Mouse (Mus musculus) kidney, adult 8-10 months (tissue): ENCODE data around the gene Vwa8.

Source experiments
- DNase-seq, 2 experiments: peaks; one replicate each; pipeline ENCODE4 v3.0.0; 2022

The Vwa8 gene

DNA sequence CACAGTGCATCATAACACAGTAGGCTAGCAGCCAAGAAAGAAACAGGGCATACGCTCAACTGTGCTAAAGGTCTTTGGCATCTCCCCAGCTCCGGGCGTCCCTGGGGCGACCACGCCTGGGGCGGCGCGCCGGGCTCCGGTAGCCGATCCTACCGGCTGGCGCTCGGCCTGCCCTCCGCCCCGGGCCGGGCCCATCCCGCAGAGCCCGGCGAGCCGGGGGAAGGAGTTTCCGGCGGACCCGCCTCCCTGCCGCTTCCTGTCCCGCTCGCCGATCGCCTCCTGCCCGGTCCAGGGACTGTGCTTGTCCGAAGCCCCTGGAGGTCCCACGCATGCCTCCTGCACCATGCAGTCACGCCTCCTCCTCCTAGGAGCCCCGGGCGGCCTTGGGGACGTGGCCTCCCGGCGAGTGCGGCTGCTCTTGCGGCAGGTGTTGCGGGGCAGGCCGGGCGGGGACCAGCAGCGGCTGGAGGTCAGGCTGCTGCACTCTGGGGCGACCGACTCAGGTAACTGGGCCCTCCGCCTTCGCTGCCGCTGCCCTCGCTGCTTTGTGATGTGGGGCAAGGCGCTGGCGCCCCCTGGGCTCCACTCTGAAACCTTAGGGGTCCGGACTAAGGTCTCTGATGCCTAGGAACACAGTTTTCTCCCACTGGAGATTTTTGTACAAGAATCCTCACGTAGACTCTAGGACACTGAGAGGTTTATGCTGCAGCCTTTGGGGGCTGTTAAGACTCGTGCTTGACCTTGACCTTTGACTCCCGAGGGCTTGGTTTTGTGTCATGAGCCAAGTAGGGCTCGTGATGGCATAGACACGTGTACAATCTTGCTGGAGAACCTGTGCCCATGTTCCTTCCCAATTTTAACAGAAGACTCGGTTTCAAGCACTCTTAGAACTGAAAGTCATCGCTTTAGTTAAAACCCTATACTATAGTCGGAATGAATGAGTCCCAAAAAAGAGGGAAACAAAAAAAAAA is at the start of gene Vwa8:
Gene Vwa8, plus strand, starts transcription at position 112 of the 971 bp plus-strand sequence.
- peak; percentile 93 to 94 for DNase-seq

GRCm38 (mm10) chr14:78802378-78802777 is 46.5 kb upstream of the Vwa8 start:
- DNase-seq: no peak

GRCm38 (mm10) chr14:78803924-78804323 is 44.9 kb upstream of the Vwa8 start:
- DNase-seq: no peak

DNA sequence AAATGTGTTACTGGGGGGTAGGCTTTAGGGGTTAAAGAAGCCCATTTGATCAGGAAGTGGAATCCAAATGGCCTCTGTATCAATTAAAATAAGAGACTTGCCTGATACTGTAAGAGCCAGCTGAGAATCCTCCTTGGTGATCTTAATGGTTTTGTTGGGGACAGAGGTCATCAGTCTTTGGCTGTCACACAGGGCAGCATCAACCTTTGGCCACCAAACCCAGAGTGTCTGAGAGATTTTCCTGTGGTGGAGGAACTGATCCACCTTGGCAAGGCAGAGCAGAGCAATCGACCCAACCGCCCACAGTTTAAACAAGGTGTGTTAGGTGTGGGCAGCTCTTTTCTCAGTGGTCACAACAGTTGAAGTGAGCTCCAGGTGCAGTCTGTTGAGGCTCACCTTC is 36.0 kb upstream of the Vwa8 start:
- DNase-seq: peak in 1 of 2 experiments; percentile 13

DNA sequence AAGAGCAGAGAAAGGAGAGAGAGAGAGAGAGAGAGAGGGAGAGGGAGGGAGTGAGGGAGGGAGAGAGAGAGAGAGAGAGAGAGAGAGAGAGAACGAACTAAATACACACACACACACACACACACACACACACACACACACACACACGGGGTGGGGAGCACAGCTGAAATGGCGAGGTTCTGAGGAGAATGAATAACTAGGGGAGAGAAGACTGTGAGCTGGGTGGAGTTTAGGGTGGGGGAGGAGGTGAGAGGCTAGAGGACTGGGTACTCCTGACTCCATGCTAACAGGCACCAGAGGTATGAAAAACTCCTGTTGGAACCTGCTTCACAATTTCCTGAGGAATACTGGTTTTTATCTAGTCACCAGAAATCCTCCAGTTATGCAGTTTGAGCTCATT is 32.4 kb upstream of the Vwa8 start:
- peak; percentile 30 to 54 for DNase-seq

- peak; percentile 28 to 34 for DNase-seq
Measured at GRCm38 (mm10) chr14:78817651-78818050, 31.2 kb upstream of the Vwa8 start.

DNA sequence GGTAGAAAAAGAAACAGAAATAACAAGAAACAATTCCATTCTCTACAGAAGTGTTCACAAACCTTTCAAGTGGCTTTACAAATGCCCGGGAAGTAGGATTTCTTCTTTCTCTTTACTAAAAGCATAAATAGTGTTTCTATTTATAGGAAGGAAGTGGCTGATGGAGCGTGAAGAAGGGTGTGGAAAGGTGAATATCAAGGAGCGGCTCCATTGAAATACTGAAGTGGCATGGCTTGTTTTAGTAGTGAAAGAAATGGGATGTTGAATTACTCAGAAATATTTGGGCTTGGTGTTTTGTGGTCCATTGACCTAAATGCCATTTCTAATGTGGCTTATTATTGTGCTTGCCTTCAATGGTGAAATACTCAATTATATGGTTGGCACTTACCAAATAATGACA is 30.4 kb upstream of the Vwa8 start:
- no peak for DNase-seq

GRCm38 (mm10) chr14:78824013-78824412 is 24.8 kb upstream of the Vwa8 start:
- DNase-seq: no peak

DNA sequence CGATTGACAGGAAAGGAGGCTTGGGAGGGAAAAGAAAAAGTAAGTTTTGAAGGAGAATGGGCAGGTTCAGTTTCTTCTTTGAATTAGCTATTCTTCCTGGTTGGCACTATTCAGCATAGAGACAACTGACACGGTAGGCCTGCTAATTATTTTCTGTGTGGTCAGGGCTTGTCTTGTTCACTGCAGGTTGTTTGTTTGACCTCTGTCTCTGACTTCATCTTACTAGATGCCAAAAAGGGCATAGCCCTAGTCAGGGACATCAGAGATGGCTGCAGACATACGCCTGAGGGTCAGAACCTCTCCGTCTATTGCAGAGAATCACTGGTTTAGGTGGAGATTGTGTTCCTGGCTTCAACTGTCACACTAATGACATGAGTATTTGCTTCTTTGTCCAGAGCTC is 24.3 kb upstream of the Vwa8 start:
- no peak for DNase-seq

GRCm38 (mm10) chr14:78831158-78831557 is 17.7 kb upstream of the Vwa8 start:
- DNase-seq: no peak

DNA sequence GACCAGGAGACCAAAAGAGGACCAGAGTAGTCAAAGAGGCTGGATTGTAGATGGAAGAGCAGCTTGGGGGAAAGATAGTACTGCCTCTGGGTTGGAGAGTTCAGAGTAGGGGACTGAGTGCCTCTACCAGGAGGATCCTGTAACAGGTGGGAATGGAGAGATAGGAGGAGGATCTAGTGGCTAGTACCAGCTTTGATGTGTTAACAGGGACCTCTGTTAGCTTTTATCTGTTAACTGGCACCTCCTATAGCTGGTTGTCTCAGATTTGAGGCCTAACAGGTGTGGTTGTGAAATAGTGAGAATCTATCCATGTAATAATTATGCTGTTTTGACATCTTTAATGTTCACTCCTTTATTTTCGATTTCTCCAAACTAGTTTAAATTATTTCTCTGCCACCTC is 904 bp upstream of the Vwa8 start:
- DNase-seq: no peak

- peak in 1 of 2 experiments; percentile 46 for DNase-seq
Measured at GRCm38 (mm10) chr14:78848477-78848876, 375 bp upstream of the Vwa8 start.

- no peak for DNase-seq
Measured at GRCm38 (mm10) chr14:78849961-78850578, 1.2 kb downstream of the Vwa8 start.

DNA sequence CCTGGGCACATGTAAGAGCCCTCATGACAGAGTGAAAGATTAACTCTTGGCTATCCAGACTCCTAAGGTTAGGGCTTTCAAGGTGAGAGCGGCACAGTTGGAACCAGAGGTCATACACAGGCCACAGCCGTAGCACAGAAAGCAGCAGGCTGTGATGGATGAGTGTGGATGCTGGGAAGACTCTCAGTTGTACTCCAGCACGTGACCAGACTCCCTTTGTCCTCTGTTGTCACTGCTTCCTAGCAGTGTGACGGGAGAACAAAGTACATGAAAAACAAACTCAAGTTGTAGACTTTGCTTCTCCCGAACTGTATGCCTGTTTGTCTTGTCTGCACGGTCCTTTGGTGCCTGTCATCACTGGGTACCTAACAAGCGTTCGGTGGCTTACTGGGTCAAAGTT is 1.8 kb downstream of the Vwa8 start:
- DNase-seq: peak; percentile 75 to 84

DNA sequence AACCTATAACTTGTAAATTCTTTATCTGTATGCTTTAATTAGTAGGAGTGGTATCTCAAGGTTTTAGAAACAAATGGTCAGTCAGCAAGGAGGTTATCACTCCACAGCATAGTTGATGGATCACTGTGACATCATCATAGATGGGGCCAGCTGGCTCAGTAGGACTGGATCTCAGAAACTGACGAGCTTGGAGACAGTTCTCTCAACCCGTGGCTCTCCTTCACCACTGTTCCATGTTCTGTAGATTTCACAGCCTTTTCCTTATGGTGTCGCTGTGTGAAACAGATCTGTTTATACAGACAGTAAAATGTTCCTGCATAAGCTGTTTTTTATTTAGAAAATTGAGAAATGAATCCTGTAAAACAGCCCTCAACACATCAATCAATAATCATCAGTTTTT is 2.5 kb downstream of the Vwa8 start:
- DNase-seq: no peak

GRCm38 (mm10) chr14:78852401-78853246 is 3.8 kb downstream of the Vwa8 start:
- peak; percentile 55 to 86 for DNase-seq

DNA sequence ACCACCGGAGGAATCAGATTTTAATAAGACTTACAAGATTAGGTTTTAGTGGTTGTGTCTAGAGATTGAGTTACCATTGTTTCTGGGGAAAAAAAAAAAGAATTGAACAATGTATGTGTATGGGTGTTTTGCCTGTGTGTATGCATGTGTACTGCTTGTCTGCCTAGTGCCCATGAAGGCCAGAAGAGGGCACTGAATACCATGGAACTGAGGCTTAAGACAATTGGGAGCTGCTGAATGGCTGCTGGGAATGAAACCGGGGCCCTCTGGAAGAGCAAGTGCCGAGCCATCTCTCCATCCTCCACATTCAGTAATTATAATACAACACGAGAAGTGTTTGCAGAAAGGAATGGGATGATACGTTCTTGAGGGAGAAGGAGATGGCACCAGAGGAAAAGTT is 12.3 kb downstream of the Vwa8 start:
- DNase-seq: no peak

DNA sequence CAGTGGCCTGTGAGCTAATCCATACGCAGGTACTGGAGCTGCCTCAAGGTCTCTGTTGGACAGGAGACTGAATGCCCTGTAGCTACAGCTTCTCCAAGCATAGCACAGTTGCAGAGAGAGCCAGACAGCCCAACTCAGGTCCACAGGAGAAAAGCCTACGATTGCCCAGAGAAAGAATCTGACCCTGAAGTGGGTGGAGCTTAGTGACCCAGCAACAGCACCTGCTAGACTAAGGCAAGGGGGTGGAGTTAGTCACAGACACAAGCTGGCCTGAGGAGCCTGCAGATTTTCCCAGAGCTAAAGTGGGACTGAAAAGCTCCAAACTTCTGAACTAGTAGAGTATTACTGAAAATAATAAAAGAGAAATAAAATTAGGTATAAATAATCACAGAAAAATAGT is 21.2 kb downstream of the Vwa8 start:
- no peak for DNase-seq

DNA sequence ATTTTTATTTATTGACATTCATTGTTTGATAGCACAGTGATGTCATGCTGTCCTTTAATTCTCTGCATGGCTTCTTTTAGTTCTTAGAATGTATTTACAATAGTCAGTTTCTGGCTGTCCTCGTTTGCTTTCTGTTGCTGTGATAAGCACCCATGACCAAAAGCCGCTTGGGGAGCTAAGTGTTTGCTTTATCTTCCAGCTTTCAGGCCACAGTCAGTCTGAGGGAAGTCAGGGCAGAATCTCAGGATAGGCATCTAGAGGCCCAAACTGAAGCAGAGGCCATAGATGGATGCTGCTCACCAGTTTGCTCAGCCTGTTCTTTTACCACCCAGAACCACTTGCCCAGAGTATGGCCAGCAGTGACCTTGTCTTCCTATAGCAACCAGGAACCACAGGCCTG is 28.3 kb downstream of the Vwa8 start:
- no peak for DNase-seq

DNA sequence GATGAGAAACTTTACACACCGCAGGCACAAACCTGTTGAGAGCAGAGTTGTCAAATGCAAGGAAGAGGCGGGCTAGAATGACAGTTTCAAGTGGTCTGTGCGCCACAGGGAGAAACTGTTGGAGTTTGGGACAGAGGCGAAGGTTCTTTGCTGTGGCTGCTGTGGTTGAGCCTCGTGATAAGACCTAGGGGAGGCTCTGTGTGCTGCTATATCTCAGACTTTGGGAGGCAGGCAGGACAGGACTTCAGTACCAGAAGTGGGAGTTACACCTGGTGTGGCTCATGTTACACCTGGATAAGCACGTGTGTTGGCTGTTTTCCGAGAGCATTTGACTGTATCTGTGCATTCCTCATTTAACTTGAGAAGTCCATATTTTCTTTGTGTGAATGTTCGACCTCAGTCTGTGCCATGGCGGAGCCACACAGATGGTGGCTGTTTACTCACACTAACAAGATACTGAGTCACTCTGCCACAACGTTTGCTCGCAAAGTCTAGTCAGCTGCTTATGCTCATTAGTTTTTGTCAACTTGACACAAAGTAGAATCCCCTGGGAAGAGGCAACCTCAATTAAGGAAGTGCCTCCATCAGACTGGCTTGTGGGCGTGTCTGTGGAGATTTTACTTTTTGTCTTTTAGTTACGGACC is 29.7 kb downstream of the Vwa8 start:
- no peak for DNase-seq

DNA sequence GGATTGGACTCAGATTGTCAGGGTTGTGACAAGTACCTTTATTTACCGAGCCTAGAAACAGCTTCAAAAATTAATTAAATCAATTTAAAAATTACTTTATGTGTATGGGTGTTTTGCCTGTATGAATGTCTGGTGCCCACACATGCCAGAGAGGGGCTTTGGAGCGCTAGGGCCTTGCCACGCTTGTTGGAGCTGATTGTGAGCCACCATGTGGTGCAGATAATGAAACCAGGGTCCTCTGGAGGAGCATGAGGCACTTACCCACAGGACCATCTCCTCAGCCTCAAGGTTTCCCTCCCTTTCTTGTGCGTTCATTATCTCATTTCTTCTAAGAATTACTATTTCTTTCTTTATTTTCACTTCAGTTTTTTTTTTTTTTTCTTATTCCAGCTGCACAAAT is 32.0 kb downstream of the Vwa8 start:
- DNase-seq: no peak

DNA sequence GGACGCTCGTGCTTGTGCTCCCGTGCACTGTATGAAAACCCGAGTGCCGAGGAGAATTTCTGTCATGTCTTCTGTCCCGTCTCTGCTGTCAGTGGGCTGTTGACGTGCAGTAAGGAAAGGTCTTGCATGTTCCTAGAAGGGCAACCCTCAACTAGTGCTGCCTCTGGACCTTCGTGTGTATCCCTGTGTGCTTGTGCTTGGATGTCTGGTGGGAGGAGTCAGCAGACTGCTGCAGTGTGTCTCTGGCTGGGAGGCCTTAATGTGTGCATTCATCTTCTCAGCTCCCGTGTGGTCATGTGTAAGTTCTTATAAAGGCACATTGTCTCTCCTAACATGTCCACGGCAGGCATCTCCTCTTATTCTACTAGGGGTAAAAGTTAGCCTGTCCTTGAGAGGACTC is 32.7 kb downstream of the Vwa8 start:
- DNase-seq: no peak
